Mouse (Mus musculus) G1E-ER4 (cell line): Measurements from ENCODE around the gene Fcgrt. TPM values are rescaled to one million over a fixed set of nuclear protein-coding genes. Genes with fewer than 3 reads are reported as not detected.

Experiments used
- GATA1 ChIP-seq: IDR thresholded peaks from one replicate; pipeline ENCODE4 v1.8.0; 2012; ENCODE audit warnings: low read length, inconsistent platforms
- polyA plus RNA-seq: library from polyadenylated mRNA; stranded (reverse); fragments of >175 nt; gene quantifications from 2 replicates; pipeline ENCODE4 v1.2.3, GENCODE M21; 2012

The Fcgrt gene
- polyA plus RNA-seq = 0.04 TPM in 1 of 2 replicates, not detected in the other

- TF ChIP-seq GATA1 = no peak
These were observed at the start of gene Fcgrt for GRCm38 (mm10) chr7:45103652-45104180. Fcgrt (minus strand) TSS chr7:45103851.

DNA sequence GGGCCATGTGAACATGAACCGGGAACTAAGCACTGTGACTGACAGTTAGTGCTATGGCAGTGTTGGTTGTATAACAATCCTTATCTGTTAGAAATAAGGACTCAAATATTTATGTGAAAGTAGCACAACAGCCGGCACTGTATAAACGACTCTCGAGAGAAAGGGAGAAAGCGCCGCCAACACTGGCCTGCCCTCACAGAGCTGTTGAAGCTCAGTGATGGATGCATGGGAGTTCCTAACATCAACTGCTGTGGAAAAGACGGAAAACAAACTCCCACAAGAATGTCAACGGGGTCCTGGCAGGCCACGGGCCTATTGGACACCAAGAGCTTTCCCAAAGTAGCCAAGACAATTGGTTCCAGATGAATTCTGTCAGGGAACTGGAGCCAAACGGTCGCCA is 47.7 kb upstream of the Fcgrt start:
- no peak for TF ChIP-seq GATA1

- no peak for TF ChIP-seq GATA1
These were observed 46.7 kb upstream of the Fcgrt start for GRCm38 (mm10) chr7:45150321-45150720.

DNA sequence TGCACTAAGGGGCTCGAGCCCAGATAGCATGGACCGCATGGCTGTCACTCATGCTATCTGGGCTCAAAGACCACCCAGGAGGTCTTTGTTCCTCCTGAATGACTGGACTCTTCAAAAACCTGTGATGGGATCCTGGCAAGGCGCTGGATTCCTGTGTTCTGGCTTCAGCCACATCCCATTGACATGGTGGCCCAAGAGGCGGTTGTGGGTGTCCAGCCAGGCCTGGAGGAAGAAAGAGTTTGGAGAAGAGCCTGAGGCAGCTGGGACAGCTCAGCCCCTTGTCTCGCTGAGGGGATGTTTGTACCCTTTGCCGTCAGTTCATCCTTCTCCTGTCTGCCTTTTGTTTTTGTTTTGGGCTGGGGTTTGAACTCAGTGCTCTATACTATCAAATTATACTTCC is 45.9 kb upstream of the Fcgrt start:
- TF ChIP-seq GATA1 = no peak

DNA sequence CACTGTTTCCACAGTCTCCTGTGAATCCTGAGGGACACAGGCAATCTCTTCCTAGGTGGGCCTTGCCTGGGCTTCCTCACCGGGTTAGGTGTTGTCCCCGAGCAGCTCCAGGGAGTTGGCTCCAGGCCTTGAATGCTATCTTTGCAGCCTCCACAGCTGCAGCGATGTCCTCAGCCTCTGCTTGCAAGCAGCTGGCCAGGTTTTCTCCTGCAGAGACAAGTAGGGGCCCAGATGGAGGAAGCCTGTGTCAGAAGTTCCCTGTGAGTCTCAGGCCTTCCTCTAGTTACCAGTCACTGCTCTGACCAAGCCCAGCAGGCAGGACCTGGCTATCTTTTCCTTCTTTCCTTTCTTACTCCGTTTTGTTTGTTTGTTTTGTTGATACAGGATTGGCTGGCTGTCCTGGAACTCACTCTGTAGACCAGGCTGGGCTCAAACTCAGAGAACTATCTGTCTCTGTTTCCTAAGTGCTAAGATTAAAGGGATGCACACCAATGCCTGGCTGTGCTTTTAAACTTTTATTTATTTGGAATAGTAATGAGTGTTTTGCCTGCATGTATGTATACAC is 45.0 kb upstream of the Fcgrt start:
- TF ChIP-seq GATA1 = no peak

DNA sequence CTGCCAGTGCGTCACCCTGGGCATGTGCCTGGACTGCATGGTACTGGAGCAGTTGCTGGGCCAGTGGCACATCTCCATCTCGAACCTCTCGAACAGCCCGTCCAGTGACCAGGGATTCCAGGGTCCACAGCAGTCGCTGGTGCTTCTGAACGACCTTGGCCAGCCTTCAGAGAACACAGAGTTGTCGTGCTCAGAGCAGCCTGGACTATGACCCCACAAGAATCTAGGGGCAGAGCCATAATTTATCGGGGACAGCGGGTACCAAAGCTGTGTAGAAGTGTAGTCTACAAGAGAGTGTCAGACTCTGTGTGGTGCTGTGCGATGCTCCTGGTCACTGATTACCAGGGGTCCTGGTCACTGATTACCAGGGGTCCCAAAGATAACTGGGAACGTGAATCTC is 44.2 kb upstream of the Fcgrt start:
- TF ChIP-seq GATA1 = no peak

DNA sequence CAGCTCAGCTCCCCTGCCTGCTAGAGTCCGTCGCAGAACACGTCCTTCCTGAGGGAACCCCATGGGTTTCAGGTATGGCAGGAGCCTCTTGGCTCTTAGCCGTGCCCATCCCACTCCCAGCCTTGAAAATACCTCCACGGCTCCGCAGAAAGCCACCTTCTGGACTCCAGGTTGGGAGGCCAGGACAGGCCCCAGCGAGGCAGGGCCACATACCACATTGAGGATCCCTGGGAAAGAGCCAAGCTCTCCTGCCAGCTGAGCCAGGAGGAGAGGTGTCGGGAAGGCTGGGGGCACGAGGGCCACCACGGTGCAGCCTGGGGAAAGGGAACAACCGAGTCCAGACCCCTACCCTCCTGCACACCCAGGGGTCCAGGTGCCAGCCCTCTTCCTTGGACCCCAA is 43.6 kb upstream of the Fcgrt start:
- no peak for TF ChIP-seq GATA1

GRCm38 (mm10) chr7:45145460-45145859 is 41.8 kb upstream of the Fcgrt start:
- TF ChIP-seq GATA1 = no peak

DNA sequence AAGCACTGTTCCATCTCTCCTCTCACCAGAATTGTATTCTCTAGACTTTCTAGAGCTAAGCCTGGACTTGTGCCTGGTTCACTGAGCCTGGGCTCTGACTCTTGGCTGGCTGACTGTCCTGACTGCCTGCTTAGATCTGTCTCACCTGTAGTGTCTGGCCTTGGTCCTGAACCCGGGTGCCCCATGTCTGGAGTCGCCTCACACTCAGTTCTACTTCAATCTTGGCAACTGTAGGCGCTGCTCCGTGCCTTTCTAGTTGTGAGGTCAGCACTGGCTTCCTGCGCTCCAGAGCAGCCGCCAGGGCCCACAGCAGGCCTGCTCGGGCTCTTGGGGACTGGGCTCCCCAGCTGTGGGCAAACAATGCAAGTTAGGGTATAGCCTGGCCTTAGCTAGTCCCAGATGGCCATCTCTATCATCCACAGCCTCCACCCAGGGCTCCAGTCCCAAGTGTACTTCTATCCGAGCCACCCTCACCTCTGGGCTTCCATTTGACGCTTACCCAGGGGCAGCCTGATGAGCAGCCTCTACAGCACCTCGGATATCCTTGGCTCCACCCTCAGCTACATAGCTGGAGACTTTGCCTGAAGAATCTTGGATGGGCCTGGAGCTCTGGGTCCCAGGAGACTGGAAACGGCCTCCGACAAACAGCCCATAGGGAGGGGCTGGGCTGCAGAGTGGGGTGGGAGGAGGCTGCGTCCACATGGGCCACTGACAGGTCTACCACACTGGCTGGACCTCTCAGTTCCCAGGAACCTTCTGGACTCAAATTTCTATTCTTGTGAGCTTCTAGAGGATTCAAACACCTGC is 40.9 kb upstream of the Fcgrt start:
- no peak for TF ChIP-seq GATA1

GRCm38 (mm10) chr7:45141914-45142313 is 38.3 kb upstream of the Fcgrt start:
- no peak for TF ChIP-seq GATA1

DNA sequence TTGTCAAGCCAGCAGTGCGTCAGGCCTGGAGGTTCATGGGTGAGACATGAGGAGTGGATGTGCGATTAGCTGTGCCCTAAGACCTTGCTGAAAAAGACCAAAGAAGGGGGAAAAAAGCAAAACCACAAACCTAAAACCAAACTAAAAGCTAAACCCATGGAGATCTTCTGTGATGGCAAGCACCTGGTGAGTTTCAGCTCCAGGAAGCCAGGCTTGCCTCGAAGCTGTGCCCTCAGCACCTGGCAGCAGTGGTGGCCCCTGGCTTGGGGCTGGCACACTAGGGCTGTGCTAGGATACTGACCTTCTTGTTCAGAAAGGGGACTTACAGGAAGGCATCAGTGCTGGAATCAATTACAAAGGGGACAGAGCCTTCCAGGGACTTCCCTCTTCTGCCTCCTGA is 37.7 kb upstream of the Fcgrt start:
- no peak for TF ChIP-seq GATA1

DNA sequence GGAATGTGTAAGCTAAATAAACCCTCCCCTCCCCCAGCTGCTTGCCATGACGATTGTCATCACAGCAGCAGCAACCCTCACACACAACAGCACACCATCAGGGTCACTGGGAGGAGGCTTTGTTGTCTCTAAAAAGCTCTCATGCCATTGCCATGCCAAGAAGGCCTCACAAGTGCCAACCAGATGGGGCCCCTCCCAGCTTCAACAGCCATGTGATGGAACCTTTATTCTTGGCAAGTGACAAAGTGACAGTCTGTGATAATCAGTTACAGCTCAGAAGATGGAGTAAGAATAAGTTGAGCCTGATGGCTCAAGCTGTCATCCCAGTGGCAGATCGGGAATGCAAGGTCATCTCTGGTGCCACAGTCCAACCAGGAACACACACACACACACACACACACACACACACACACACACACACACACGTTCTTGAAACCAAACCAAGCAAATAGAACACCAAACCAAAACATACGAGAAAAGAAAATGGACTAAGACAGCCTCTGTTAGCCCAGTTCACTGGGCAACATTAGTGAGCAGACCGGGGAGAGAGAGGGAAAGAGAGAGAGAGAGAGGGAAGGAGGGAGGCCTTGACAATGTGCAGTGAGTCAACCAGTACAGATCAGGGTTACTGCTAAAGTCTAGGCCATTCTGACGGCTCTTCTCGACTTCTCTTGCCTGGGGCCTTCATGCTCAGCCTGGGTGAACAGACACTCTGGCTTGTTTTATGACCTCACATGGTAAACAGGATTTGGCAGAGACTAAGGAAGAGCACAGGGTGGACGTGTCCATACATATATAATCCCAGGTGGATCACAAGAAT is 36.5 kb upstream of the Fcgrt start:
- no peak for TF ChIP-seq GATA1

DNA sequence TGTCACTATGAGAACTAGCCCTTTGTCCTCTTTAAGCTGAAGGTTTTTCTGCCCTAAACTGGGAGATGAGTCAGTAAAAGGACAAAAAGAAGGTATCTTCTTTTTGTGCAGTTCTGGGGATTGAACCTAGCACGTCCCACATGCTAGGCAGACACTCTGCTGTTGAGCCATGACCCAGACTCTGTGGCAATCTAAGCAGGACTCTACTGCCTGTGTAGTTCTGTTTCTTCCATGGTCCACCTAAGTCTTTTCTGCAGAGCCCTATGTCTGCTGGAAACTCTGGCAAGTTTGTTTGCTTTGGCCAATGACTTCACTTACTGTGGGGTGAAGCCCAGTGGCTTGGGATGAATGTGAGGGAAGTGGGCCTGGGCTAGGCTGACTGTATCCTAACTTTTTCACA is 34.8 kb upstream of the Fcgrt start:
- TF ChIP-seq GATA1 = no peak

GRCm38 (mm10) chr7:45137171-45138006 is 33.7 kb upstream of the Fcgrt start:
- TF ChIP-seq GATA1 = peak; percentile 97

GRCm38 (mm10) chr7:45135993-45136567 is 32.4 kb upstream of the Fcgrt start, which contains the start of the genes Gm45713 and Flt3l:
Gm45713 (minus strand) TSS chr7:45136231.
Flt3l (minus strand) TSS chr7:45136432.
- no peak for TF ChIP-seq GATA1
